Mouse (Mus musculus) heart, postnatal 0 days (tissue): ENCODE data around the gene Olfr523.

Experiments
- CTCF ChIP-seq: IDR thresholded peaks from 2 replicates; pipeline ENCODE4 v1.5.1; 2016; ENCODE audit warnings: antibody characterized with exemption, control low read depth, low read depth
- EP300 ChIP-seq: IDR thresholded peaks from 2 replicates; pipeline ENCODE4 v1.6.1; 2016; ENCODE audit warnings: antibody characterized with exemption, low read depth

- TF ChIP-seq CTCF: no peak
- no peak for TF ChIP-seq EP300
Measured at GRCm38 (mm10) chr7:140164664-140165063, 8.4 kb upstream of the Olfr523 start, which contains the start of gene Olfr522.
